ENCODE assay signal across 22 mouse cellular contexts in genomic region chr8:80168688-80169087, GRCm38 (mm10).
A peak's percentile ranks its signal among the peaks of the same experiment; 100 is the strongest.
DNase-seq lines count a peak whose midpoint lies in the region; ATAC-seq lines count a peak whose summit lies in the region.
"Had no signal": no experiment of that assay in that cellular context is flagged by ENCODE, and none has a peak within 500 bp of the region (broad histone marks: within the 10 kb centered on the region; RNA-seq: fewer than 3 reads in every experiment).

No protein-coding gene starts in this region.

- no peak overlapping the region for H3K9ac ChIP-seq in forebrain, embryonic 16.5 days (replicated peaks; ENCODE audit: low read depth, low read length)
- H3K9ac ChIP-seq in neural tube, embryonic 15.5 days (replicated peaks) = no peak overlapping the region
- H3K9ac ChIP-seq in midbrain, embryonic 16.5 days (ENCODE audit: low read depth, low read length) = no peak overlapping the region
- H3K9ac ChIP-seq: embryonic facial prominence, embryonic 12.5 days; heart, embryonic 15.5 days; limb, embryonic 12.5 days; liver, embryonic 12.5 days; midbrain, embryonic 13.5 days had no signal

- no peak overlapping the region for H3K4me3 ChIP-seq in forebrain, embryonic 16.5 days (replicated peaks; ENCODE audit: low read length)
- no peak overlapping the region for H3K4me3 ChIP-seq in forebrain, embryonic 10.5 days
- H3K4me3 ChIP-seq in neural tube, embryonic 15.5 days (replicated peaks) = no peak overlapping the region
- H3K4me3 ChIP-seq in midbrain, embryonic 16.5 days (ENCODE audit: low read depth, low read length) = no peak overlapping the region
- H3K4me3 ChIP-seq: embryonic facial prominence, embryonic 12.5 days; erythroblast, embryonic 14.5 days; heart, adult 2 months; heart, embryonic 15.5 days; limb, embryonic 12.5 days; liver, embryonic 12.5 days; midbrain, embryonic 13.5 days had no signal

- no peaks in the 10 kb centered on the region for H3K27me3 ChIP-seq in forebrain, embryonic 16.5 days (replicated peaks; ENCODE audit: control insufficient read depth, insufficient read depth, low read length)
- H3K27me3 ChIP-seq in forebrain, embryonic 10.5 days (ENCODE audit: poor library complexity, severe bottlenecking) = no peaks in the 10 kb centered on the region
- no peaks in the 10 kb centered on the region for H3K27me3 ChIP-seq in neural tube, embryonic 15.5 days (replicated peaks)
- no peaks in the 10 kb centered on the region for H3K27me3 ChIP-seq in midbrain, embryonic 16.5 days (ENCODE audit: control insufficient read depth, insufficient read depth, low read depth, low read length)
- H3K27me3 ChIP-seq: embryonic facial prominence, embryonic 12.5 days; heart, embryonic 15.5 days; limb, embryonic 12.5 days; liver, embryonic 12.5 days; midbrain, embryonic 13.5 days had no signal

- peak overlapping the region; percentile 34 for H3K4me2 ChIP-seq in forebrain, embryonic 16.5 days (ENCODE audit: low read length)
- H3K4me2 ChIP-seq in neural tube, embryonic 15.5 days = peak overlapping the region; percentile 22; the same call in 1 of the 2 replicates
- H3K4me2 ChIP-seq in midbrain, embryonic 16.5 days (ENCODE audit: low read length) = no peak overlapping the region
- H3K4me2 ChIP-seq: embryonic facial prominence, embryonic 12.5 days; heart, embryonic 15.5 days; limb, embryonic 12.5 days; liver, embryonic 12.5 days; midbrain, embryonic 13.5 days had no signal

- no peak for ATAC-seq in forebrain, embryonic 16.5 days
- ATAC-seq in neural tube, embryonic 15.5 days (ENCODE audit: low FRiP score) = no peak
- no peak for ATAC-seq in midbrain, embryonic 16.5 days
- ATAC-seq: liver, embryonic 12.5 days; midbrain, embryonic 13.5 days had no signal

- no peak for DNase-seq in forebrain, embryonic 10.5 days (ENCODE audit: extremely low spot score, low spot score)
- DNase-seq in layer of hippocampus, postnatal 36 days = peak; percentile 8 to 24
- DNase-seq in layer of hippocampus, adult 11-12 months (ENCODE audit: low spot score) = no peak
- no peak for DNase-seq in neural tube, embryonic 10.5 days (ENCODE audit: extremely low spot score, low spot score)
- DNase-seq in heart, adult 9 months (ENCODE audit: low spot score in 2 of 2) = no peak
- DNase-seq: adrenal gland, adult 2 months; cerebellum, adult 9-11 months; gastrocnemius, postnatal 25 days; heart, adult 2 months; heart, postnatal 4 days; kidney, adult 8-10 months; kidney, postnatal 14 days; lung, adult 2 months had no signal

- no peak overlapping the region for H3K27ac ChIP-seq in forebrain, embryonic 16.5 days (ENCODE audit: low read length)
- H3K27ac ChIP-seq in forebrain, embryonic 10.5 days = no peak overlapping the region
- no peak overlapping the region for H3K27ac ChIP-seq in neural tube, embryonic 15.5 days (replicated peaks)
- no peak overlapping the region for H3K27ac ChIP-seq in midbrain, embryonic 16.5 days (ENCODE audit: low read length)
- H3K27ac ChIP-seq: embryonic facial prominence, embryonic 12.5 days; heart, adult 2 months; heart, embryonic 15.5 days; limb, embryonic 12.5 days; liver, embryonic 12.5 days; midbrain, embryonic 13.5 days had no signal

- H3K9me3 ChIP-seq in forebrain, embryonic 16.5 days (ENCODE audit: control insufficient read depth, low read length) = no peaks in the 10 kb centered on the region
- H3K9me3 ChIP-seq in forebrain, embryonic 10.5 days = no peaks in the 10 kb centered on the region
- H3K9me3 ChIP-seq in neural tube, embryonic 15.5 days (replicated peaks) = no peaks in the 10 kb centered on the region
- no peaks in the 10 kb centered on the region for H3K9me3 ChIP-seq in midbrain, embryonic 16.5 days (replicated peaks; ENCODE audit: control insufficient read depth, low read length, poor library complexity, severe bottlenecking)
- H3K9me3 ChIP-seq: embryonic facial prominence, embryonic 12.5 days; heart, embryonic 15.5 days; limb, embryonic 12.5 days; liver, embryonic 12.5 days; midbrain, embryonic 13.5 days had no signal

- H3K36me3 ChIP-seq in forebrain, embryonic 16.5 days (ENCODE audit: control insufficient read depth, insufficient read depth) = no peaks in the 10 kb centered on the region
- no peaks in the 10 kb centered on the region for H3K36me3 ChIP-seq in forebrain, embryonic 10.5 days (replicated peaks)
- no peaks in the 10 kb centered on the region for H3K36me3 ChIP-seq in neural tube, embryonic 15.5 days
- no peaks in the 10 kb centered on the region for H3K36me3 ChIP-seq in midbrain, embryonic 16.5 days (ENCODE audit: control insufficient read depth, insufficient read depth, low read length)
- H3K36me3 ChIP-seq: embryonic facial prominence, embryonic 12.5 days; heart, embryonic 15.5 days; limb, embryonic 12.5 days; liver, embryonic 12.5 days; midbrain, embryonic 13.5 days had no signal

- 35% methylated on average over 9 of the region's 9 CpGs for WGBS in forebrain, embryonic 16.5 days
- 76% methylated on average over 9 of the region's 9 CpGs for WGBS in forebrain, embryonic 10.5 days
- WGBS in neural tube, embryonic 15.5 days = 46% methylated on average over 9 of the region's 9 CpGs
- WGBS in midbrain, embryonic 16.5 days = 75% methylated on average over 9 of the region's 9 CpGs

- H3K4me1 ChIP-seq in forebrain, embryonic 16.5 days (replicated peaks; ENCODE audit: control insufficient read depth, insufficient read depth, low read length) = no peaks in the 10 kb centered on the region
- H3K4me1 ChIP-seq in forebrain, embryonic 10.5 days = no peaks in the 10 kb centered on the region
- H3K4me1 ChIP-seq in neural tube, embryonic 15.5 days = no peaks in the 10 kb centered on the region
- H3K4me1 ChIP-seq in midbrain, embryonic 16.5 days (ENCODE audit: control insufficient read depth, insufficient read depth, low read length) = no peaks in the 10 kb centered on the region
- H3K4me1 ChIP-seq: heart, embryonic 15.5 days; limb, embryonic 12.5 days; liver, embryonic 12.5 days; midbrain, embryonic 13.5 days had no signal

Comparison
In these comparisons a context has a peak if more than half of its experiments do, and no peak if none do; other contexts are left out.
1. DNase-seq: peak in layer of hippocampus, postnatal 36 days (2 of 2); none in forebrain, embryonic 10.5 days (single experiment), layer of hippocampus, adult 11-12 months (single experiment), neural tube, embryonic 10.5 days (single experiment) and heart, adult 9 months (0 of 2).